Mouse (Mus musculus) liver (tissue): ENCODE measurements at regions not wholly inside any gene's neighbourhood (a gene's known extent, or its start where the extent isn't known, plus 50 kb on each side); places are given as distances from the start of the nearest gene placed in this dataset.

Source experiments
- DNase-seq: peaks from one replicate; pipeline ENCODE4 v3.0.0-alpha.2; 2020; ENCODE audit warnings: mixed read lengths

GRCm38 (mm10) chr11:23170813-23171212, 85.0 kb upstream of the Xpo1 start:
- DNase-seq, result no peak

GRCm38 (mm10) chr11:23171760-23172159, 84.1 kb upstream of the Xpo1 start:
- no peak for DNase-seq

- no peak for DNase-seq
Measured at GRCm38 (mm10) chr11:23181647-23182046, 74.2 kb upstream of the Xpo1 start.

GRCm38 (mm10) chr11:23185211-23185610, 70.6 kb upstream of the Xpo1 start:
- DNase-seq, result no peak

GRCm38 (mm10) chr11:23201701-23202449, 54.0 kb upstream of the Xpo1 start:
- no peak for DNase-seq

GRCm38 (mm10) chr11:23203566-23203965, 52.3 kb upstream of the Xpo1 start:
- no peak for DNase-seq

GRCm38 (mm10) chr11:23204041-23204440, 51.8 kb upstream of the Xpo1 start:
- no peak for DNase-seq
